In the genomic region with DNA sequence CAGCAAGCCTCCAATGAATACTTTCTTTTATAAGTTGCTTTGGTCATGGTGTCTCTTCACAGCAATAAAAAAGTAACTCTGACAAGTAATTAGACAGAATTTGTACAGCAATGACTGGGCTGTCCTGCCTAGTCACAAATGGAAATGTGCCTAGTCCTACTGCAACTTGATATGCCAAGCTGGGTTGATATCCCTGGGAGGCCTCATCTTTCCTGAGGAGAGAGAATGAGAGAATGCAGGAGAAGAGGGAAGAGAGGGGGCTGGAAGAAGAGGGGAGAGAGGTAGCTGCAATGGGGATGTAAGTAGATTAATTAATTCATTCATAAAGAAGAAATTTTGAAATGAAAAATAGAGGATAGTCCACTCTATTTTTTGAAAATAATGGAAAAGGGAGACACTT, we compare ENCODE assay signal across 19 mouse cellular contexts. TPM values are rescaled to one million over a fixed set of nuclear protein-coding genes. Genes with fewer than 3 reads are reported as not detected.
"Had no signal": no experiment of that assay in that cellular context is flagged by ENCODE, and none has a peak within 500 bp of the region (broad histone marks: within the 10 kb centered on the region; RNA-seq: fewer than 3 reads in every experiment).

No protein-coding gene starts in this region.

- H3K9ac ChIP-seq: lung, embryonic 14.5 days; midbrain, embryonic 13.5 days; midbrain, embryonic 15.5 days; neural tube, embryonic 13.5 days; neural tube, embryonic 15.5 days had no signal

- H3K27ac ChIP-seq: midbrain, embryonic 10.5 days; midbrain, embryonic 13.5 days; midbrain, embryonic 15.5 days; neural tube, embryonic 13.5 days; neural tube, embryonic 15.5 days had no signal

- H3K4me3 ChIP-seq: midbrain, embryonic 10.5 days; midbrain, embryonic 13.5 days; midbrain, embryonic 15.5 days; myocyte; neural tube, embryonic 13.5 days; neural tube, embryonic 15.5 days had no signal

- H3K9me3 ChIP-seq: midbrain, embryonic 10.5 days; midbrain, embryonic 13.5 days; midbrain, embryonic 15.5 days; neural tube, embryonic 13.5 days; neural tube, embryonic 15.5 days had no signal

- H3K4me2 ChIP-seq: lung, embryonic 14.5 days; midbrain, embryonic 13.5 days; midbrain, embryonic 15.5 days; neural tube, embryonic 13.5 days; neural tube, embryonic 15.5 days had no signal

- H3K36me3 ChIP-seq: midbrain, embryonic 10.5 days; midbrain, embryonic 15.5 days; neural tube, embryonic 13.5 days; neural tube, embryonic 15.5 days had no signal

- DNase-seq: lung, adult 18-20 months; lung, embryonic 14.5 days; lung, postnatal 10 days; lung, postnatal 4 days; retina, postnatal 1 day; right cerebral cortex, adult 18-20 months; right cerebral cortex, postnatal 25 days; right cerebral cortex, postnatal 4 days; spleen, adult 18-20 months; thymus, adult 18-20 months; thymus, postnatal 14 days; thymus, postnatal 36 days had no signal

- H3K27me3 ChIP-seq: midbrain, embryonic 13.5 days; midbrain, embryonic 15.5 days; neural tube, embryonic 13.5 days; neural tube, embryonic 15.5 days had no signal

- ATAC-seq: midbrain, embryonic 13.5 days; midbrain, embryonic 15.5 days had no signal

- H3K4me1 ChIP-seq: midbrain, embryonic 10.5 days; midbrain, embryonic 13.5 days; midbrain, embryonic 15.5 days; neural tube, embryonic 13.5 days; neural tube, embryonic 15.5 days had no signal

RNA-seq across cellular contexts. Expression of a gene that starts 14.1 kb away (rescaled TPM):
- total RNA-seq: megakaryocyte, adult 5-6 weeks had no signal
